Mouse (Mus musculus) midbrain, embryonic 11.5 days (tissue): ENCODE results near the gene Sh3gl2. TPM values are rescaled to one million over a fixed set of nuclear protein-coding genes. Genes with fewer than 3 reads are reported as not detected.

ENCODE experiments used
- ATAC-seq: fragments of 200-750 bp; cut with Nextera tagmentation; 2 replicates; pipeline ENCODE4 v1.8.0; 2017; ENCODE audit warnings: moderate TSS enrichment, moderate library complexity; ENCODE audit not compliant: low FRiP score
- DNase-seq: peaks from one replicate; pipeline ENCODE4 v3.0.0; 2015; ENCODE audit warnings: low spot score; ENCODE audit errors: missing footprints
- H3K27ac ChIP-seq: fragments of 300-500 bp; sonication (generic); 2 replicates; pipeline ENCODE4 v1.5.1; 2014; ENCODE audit warnings: low read depth, low read length
- H3K27me3 ChIP-seq: fragments of 300-500 bp; sonication (generic); 2 replicates; pipeline ENCODE4 v1.6.1; 2014; ENCODE audit warnings: mild to moderate bottlenecking, low read length, moderate library complexity, mixed read lengths; ENCODE audit not compliant: control insufficient read depth, insufficient read depth
- H3K36me3 ChIP-seq: fragments of 300-500 bp; sonication (generic); 2 replicates; pipeline ENCODE4 v1.6.1; 2014; ENCODE audit warnings: mild to moderate bottlenecking, low read length, moderate library complexity, mixed read lengths; ENCODE audit not compliant: control insufficient read depth, insufficient read depth
- H3K4me1 ChIP-seq: fragments of 300-500 bp; sonication (generic); 2 replicates; pipeline ENCODE4 v1.6.1; 2014; ENCODE audit warnings: low read length; ENCODE audit not compliant: control insufficient read depth, insufficient read depth
- H3K4me2 ChIP-seq: fragments of 300-500 bp; sonication (generic); 2 replicates; pipeline ENCODE4 v1.6.1; 2014; ENCODE audit warnings: mild to moderate bottlenecking, moderate library complexity
- H3K4me3 ChIP-seq: fragments of 300-500 bp; sonication (generic); 2 replicates; pipeline ENCODE4 v1.5.1; 2014; ENCODE audit warnings: low read depth, low read length
- H3K9ac ChIP-seq: fragments of 300-500 bp; sonication (generic); 2 replicates; pipeline ENCODE4 v1.6.1; 2014; ENCODE audit warnings: low read length
- H3K9me3 ChIP-seq: fragments of 300-500 bp; sonication (generic); 2 replicates; pipeline ENCODE4 v1.6.1; 2016; ENCODE audit warnings: low read length; ENCODE audit not compliant: control insufficient read depth
- WGBS: fragments of 180-500 bp; shearing (Covaris S2); extraction: QIAGEN DNeasy Blood & Tissue Kit; methylation state at CpG from one replicate; pipeline ENCODE4 v1.1.7; 2014; 5-methylcytosine and 5-hydroxymethylcytosine counted together
- polyA plus RNA-seq: library from polyadenylated mRNA; unstranded; fragments of >200 nt; fragmentation: Nextera tagmentation; extraction: Ambion mirVana; gene quantifications from 2 replicates; pipeline ENCODE4 v1.2.1, GENCODE M21; 2014

Sh3gl2 gene
- polyA plus RNA-seq, 1 experiment from 2014 or later, result 8.4 TPM

DNA sequence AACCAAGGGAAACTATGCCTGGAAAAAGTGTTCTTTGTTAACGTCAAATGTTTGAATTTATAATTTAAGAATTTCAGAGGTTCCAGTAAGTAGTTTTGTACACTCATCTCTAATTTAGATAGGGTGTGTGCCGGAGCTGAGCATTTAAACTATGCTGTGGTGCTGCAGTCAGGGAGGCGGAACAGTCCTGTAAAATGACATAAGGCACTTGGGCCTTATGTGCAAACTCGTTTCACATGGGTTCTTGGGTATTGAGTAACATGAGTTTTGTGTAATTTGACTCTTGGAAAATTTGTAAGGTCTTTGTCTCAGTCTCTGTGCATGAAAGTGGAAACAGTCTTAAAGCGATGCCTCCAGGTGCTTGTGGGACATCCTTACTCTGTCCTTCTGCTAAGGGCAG lies 334.8 kb downstream of the Sh3gl2 start:
- no peaks in the 10 kb centered on the region for H3K4me1 ChIP-seq
- no peak overlapping the region for H3K4me3 ChIP-seq
- H3K9ac ChIP-seq, result no peak overlapping the region
- H3K27ac ChIP-seq, result no peak overlapping the region
- no peaks in the 10 kb centered on the region for H3K27me3 ChIP-seq
- H3K9me3 ChIP-seq, result no peaks in the 10 kb centered on the region
- DNase-seq, result no peak
- ATAC-seq, result no peak
- H3K4me2 ChIP-seq, result no peak overlapping the region
- 88% methylated on average over 5 of the region's 5 CpGs for WGBS
- H3K36me3 ChIP-seq, result no peaks in the 10 kb centered on the region

- no peak for ATAC-seq
- Histone ChIP-seq H3K36me3 (no peaks in the 10 kb centered on the region), H3K4me2 (no peak overlapping the region)
Measured at GRCm38 (mm10) chr4:85543221-85543620, 338.3 kb downstream of the Sh3gl2 start.

DNA sequence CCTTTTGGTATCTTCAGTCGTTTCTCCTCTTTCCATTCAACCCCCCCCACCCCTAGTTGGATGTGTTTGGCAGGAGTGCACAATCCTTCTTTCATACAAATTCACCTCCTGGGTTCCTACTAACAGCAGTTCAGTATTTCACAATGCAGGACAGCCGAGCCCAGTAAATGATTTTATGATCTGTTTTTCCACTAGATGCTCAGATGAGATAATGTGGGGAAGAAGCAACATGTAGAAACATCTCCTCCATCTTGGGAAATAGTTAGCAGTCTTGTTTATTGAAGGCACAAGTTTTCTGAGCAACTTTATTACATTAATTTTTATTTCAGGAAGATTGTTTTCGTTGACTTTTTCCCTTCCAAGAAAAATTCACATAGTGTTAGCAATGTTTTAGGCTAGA lies 349.8 kb downstream of the Sh3gl2 start:
- Histone ChIP-seq H3K4me2 (no peak overlapping the region), H3K36me3 (no peaks in the 10 kb centered on the region), H3K27me3 (no peaks in the 10 kb centered on the region), H3K9ac (no peak overlapping the region), H3K9me3 (no peaks in the 10 kb centered on the region), H3K4me1 (no peaks in the 10 kb centered on the region), H3K27ac (no peak overlapping the region), H3K4me3 (no peak overlapping the region)
- no peak for DNase-seq
- 75% methylated on average over 3 of the region's 3 CpGs for WGBS
- ATAC-seq, result no peak

More at GRCm38 (mm10) chr4:85543221-85543620, 338.3 kb downstream of the Sh3gl2 start:
- no peaks in the 10 kb centered on the region for H3K9me3 ChIP-seq
- H3K27ac ChIP-seq, result no peak overlapping the region
- H3K27me3 ChIP-seq, result no peaks in the 10 kb centered on the region
- H3K4me3 ChIP-seq, result no peak overlapping the region
- 90% methylated on average over 4 of the region's 4 CpGs for WGBS
- no peak for DNase-seq
- H3K9ac ChIP-seq, result no peak overlapping the region
- no peaks in the 10 kb centered on the region for H3K4me1 ChIP-seq

DNA sequence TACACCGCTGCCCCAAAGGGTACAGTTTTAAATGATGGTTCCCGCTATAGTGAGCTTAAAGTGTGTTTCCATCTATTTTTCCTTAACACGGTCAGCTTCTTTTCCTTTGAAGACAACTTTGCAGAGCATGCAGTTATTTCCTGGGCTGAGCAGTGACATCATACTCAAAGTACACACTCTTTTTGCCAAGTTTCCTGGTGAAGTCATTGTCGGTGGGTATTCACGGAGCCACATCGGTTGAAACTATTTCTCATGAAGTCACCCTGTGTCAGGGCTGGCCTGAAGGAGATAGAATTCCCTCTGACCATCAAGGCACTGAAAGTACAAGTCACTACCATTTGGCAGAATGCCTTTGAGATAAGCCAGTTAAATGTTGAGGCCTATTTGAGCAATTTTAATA lies 354.8 kb downstream of the Sh3gl2 start:
- no peak for DNase-seq
- 91% methylated on average over 6 of the region's 6 CpGs for WGBS

DNA sequence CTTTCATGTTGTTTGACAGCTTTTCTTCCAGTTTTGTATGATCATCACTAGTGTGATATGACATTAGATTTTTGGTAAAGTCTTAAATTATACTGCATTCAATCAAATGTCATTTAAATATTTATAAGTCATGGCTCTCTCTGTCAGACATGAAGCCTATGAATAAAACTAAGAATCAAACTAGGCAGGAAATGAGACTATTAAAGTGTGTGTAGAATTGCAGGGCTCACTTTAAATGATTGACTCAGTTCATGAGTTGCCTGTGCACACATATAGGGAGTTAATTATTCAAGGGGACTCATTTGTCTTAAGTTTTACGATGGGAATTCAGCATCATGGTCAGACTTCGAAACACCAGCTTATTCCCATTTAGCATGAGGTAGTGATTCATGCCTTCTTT lies 380.5 kb downstream of the Sh3gl2 start:
- ATAC-seq, result no peak
- DNase-seq, result no peak
- H3K9ac ChIP-seq, result no peak overlapping the region
- no peaks in the 10 kb centered on the region for H3K27me3 ChIP-seq
- WGBS, result 91% methylated on average over 2 of the region's 2 CpGs
- no peaks in the 10 kb centered on the region for H3K4me1 ChIP-seq
- no peak overlapping the region for H3K27ac ChIP-seq
- no peaks in the 10 kb centered on the region for H3K9me3 ChIP-seq
- no peak overlapping the region for H3K4me3 ChIP-seq
- no peaks in the 10 kb centered on the region for H3K36me3 ChIP-seq
- H3K4me2 ChIP-seq, result no peak overlapping the region

More for the DNA sequence above, 354.8 kb downstream of the Sh3gl2 start:
- H3K27me3 ChIP-seq, result no peaks in the 10 kb centered on the region
- H3K9me3 ChIP-seq, result no peaks in the 10 kb centered on the region
- H3K4me2 ChIP-seq, result no peak overlapping the region
- no peak for ATAC-seq
- H3K9ac ChIP-seq, result no peak overlapping the region
- no peak overlapping the region for H3K27ac ChIP-seq
- H3K4me3 ChIP-seq, result no peak overlapping the region
- H3K4me1 ChIP-seq, result no peaks in the 10 kb centered on the region
- no peaks in the 10 kb centered on the region for H3K36me3 ChIP-seq

- DNase-seq (no peak), ATAC-seq (no peak)
- WGBS, result 84% methylated on average over 4 of the region's 4 CpGs
- H3K4me3 ChIP-seq, result no peak overlapping the region
- no peak overlapping the region for H3K27ac ChIP-seq
- H3K9me3 ChIP-seq, result no peaks in the 10 kb centered on the region
- no peaks in the 10 kb centered on the region for H3K27me3 ChIP-seq
- H3K4me2 ChIP-seq, result no peak overlapping the region
- H3K9ac ChIP-seq, result no peak overlapping the region
- no peaks in the 10 kb centered on the region for H3K36me3 ChIP-seq
- no peaks in the 10 kb centered on the region for H3K4me1 ChIP-seq
Measured at GRCm38 (mm10) chr4:85588928-85589327, 384.0 kb downstream of the Sh3gl2 start.

DNA sequence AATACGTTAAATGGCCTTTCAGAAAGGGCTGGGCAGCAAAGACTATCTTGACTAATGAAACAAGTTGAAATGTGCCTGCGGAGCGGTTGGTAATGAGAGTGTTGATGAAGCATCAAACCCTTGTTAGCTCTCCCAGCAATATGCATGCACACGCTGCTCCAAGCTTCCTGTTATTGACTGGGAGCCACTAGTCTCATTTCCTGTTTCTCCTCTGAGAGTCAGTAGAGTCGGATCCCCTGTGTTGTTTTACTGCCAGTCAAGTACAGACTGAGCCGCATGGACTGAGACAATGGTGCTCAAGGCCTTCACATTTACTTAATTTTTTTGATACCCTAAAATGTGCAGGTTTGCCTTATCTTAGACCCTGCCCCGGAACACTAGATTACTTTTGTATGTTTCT lies 386.1 kb downstream of the Sh3gl2 start:
- H3K27me3 ChIP-seq, result no peaks in the 10 kb centered on the region
- no peak overlapping the region for H3K9ac ChIP-seq
- DNase-seq, result no peak
- no peaks in the 10 kb centered on the region for H3K4me1 ChIP-seq
- 80% methylated on average over 7 of the region's 7 CpGs for WGBS
- no peak overlapping the region for H3K4me3 ChIP-seq
- no peaks in the 10 kb centered on the region for H3K36me3 ChIP-seq
- no peak for ATAC-seq
- H3K4me2 ChIP-seq, result no peak overlapping the region
- H3K9me3 ChIP-seq, result no peaks in the 10 kb centered on the region
- H3K27ac ChIP-seq, result no peak overlapping the region

GRCm38 (mm10) chr4:85594159-85594558 lies 389.2 kb downstream of the Sh3gl2 start:
- no peak overlapping the region for H3K27ac ChIP-seq
- H3K4me1 ChIP-seq, result no peaks in the 10 kb centered on the region
- DNase-seq (no peak), ATAC-seq (no peak)
- H3K4me3 ChIP-seq, result no peak overlapping the region
- no peaks in the 10 kb centered on the region for H3K9me3 ChIP-seq
- H3K4me2 ChIP-seq, result no peak overlapping the region
- H3K9ac ChIP-seq, result no peak overlapping the region
- no peaks in the 10 kb centered on the region for H3K36me3 ChIP-seq
- no peaks in the 10 kb centered on the region for H3K27me3 ChIP-seq

GRCm38 (mm10) chr4:85613331-85613730 lies 408.4 kb downstream of the Sh3gl2 start:
- Histone ChIP-seq H3K4me1 (no peaks in the 10 kb centered on the region), H3K9me3 (no peaks in the 10 kb centered on the region), H3K4me2 (no peak overlapping the region), H3K4me3 (no peak overlapping the region), H3K9ac (no peak overlapping the region), H3K27ac (no peak overlapping the region), H3K36me3 (no peaks in the 10 kb centered on the region), H3K27me3 (no peaks in the 10 kb centered on the region)
- 78% methylated on average over 3 of the region's 3 CpGs for WGBS
- ATAC-seq (no peak), DNase-seq (no peak)

GRCm38 (mm10) chr4:85618746-85619145 lies 413.8 kb downstream of the Sh3gl2 start:
- ATAC-seq, result no peak
- WGBS, result 87% methylated on average over 5 of the region's 5 CpGs
- Histone ChIP-seq H3K4me2 (no peak overlapping the region), H3K4me3 (no peak overlapping the region), H3K4me1 (no peaks in the 10 kb centered on the region), H3K36me3 (no peaks in the 10 kb centered on the region), H3K9me3 (no peaks in the 10 kb centered on the region), H3K27ac (no peak overlapping the region), H3K9ac (no peak overlapping the region), H3K27me3 (no peaks in the 10 kb centered on the region)
- DNase-seq, result no peak
